Mouse (Mus musculus) intestine, embryonic 14.5 days (tissue): ENCODE measurements at regions not wholly inside any gene's neighbourhood (a gene's known extent, or its start where the extent isn't known, plus 50 kb on each side); places are given as distances from the start of the nearest gene placed in this dataset.

ENCODE experiments used
- ATAC-seq: fragments of 200-750 bp; cut with Nextera tagmentation; replicated peaks from 2 replicates; pipeline ENCODE4 v1.8.0; 2017; ENCODE audit warnings: low read depth, moderate number of reproducible peaks, moderate TSS enrichment, moderate library complexity; ENCODE audit not compliant: low FRiP score, low TSS enrichment
- DNase-seq: peaks from one replicate; pipeline ENCODE4 v3.0.0-alpha.2; 2018; ENCODE audit warnings: low spot score
- H3K27ac ChIP-seq: fragments of 300-500 bp; sonication (generic); 2 replicates; pipeline ENCODE4 v1.5.1; 2014; ENCODE audit warnings: low read depth, mild to moderate bottlenecking, control low read depth
- H3K27me3 ChIP-seq: fragments of 300-500 bp; sonication (generic); replicated peaks from 2 replicates; pipeline ENCODE4 v1.6.1; 2014; ENCODE audit warnings: low read length, control low read depth; ENCODE audit not compliant: control insufficient read depth, insufficient read depth
- H3K36me3 ChIP-seq: fragments of 300-500 bp; sonication (generic); 2 replicates; pipeline ENCODE4 v1.6.1; 2014; ENCODE audit warnings: low read length, control low read depth; ENCODE audit not compliant: control insufficient read depth, insufficient read depth
- H3K4me1 ChIP-seq: fragments of 300-500 bp; sonication (generic); replicated peaks from 2 replicates; pipeline ENCODE4 v1.6.1; 2014; ENCODE audit warnings: low read length, control low read depth, mixed read lengths; ENCODE audit not compliant: control insufficient read depth, insufficient read depth
- H3K4me2 ChIP-seq: fragments of 300-500 bp; sonication (generic); 2 replicates; pipeline ENCODE4 v1.6.1; 2014; ENCODE audit warnings: low read length
- H3K4me3 ChIP-seq: fragments of 300-500 bp; sonication (generic); 2 replicates; pipeline ENCODE4 v1.5.1; 2014; ENCODE audit warnings: low read depth, low read length, control low read depth, mixed read lengths
- H3K9ac ChIP-seq: fragments of 300-500 bp; sonication (generic); 2 replicates; pipeline ENCODE4 v1.6.1; 2014; ENCODE audit warnings: mild to moderate bottlenecking, low read length
- H3K9me3 ChIP-seq: fragments of 300-500 bp; sonication (generic); 2 replicates; pipeline ENCODE4 v1.6.1; 2016; ENCODE audit warnings: low read length, control low read depth; ENCODE audit not compliant: control insufficient read depth
- WGBS: fragments of 180-500 bp; shearing (Covaris S2); extraction: QIAGEN DNeasy Blood & Tissue Kit; methylation state at CpG from one replicate; pipeline ENCODE4 v1.1.7; 2014; 5-methylcytosine and 5-hydroxymethylcytosine counted together

- Histone ChIP-seq H3K9ac (no peak overlapping the region), H3K4me3 (no peak overlapping the region), H3K27me3 (no peaks in the 10 kb centered on the region), H3K27ac (no peak overlapping the region), H3K36me3 (no peaks in the 10 kb centered on the region), H3K4me2 (no peak overlapping the region), H3K4me1 (peaks cover 4% of the 10 kb centered on the region; the same call in 1 of the 2 replicates), H3K9me3 (no peaks in the 10 kb centered on the region)
- DNase-seq (no peak), ATAC-seq (no peak)
- WGBS: 45% methylated on average over 10 of the region's 10 CpGs
Observed at GRCm38 (mm10) chr11:18712642-18713053, 306.1 kb downstream of the Meis1 start.

GRCm38 (mm10) chr11:18709628-18710027 lies 309.2 kb downstream of the Meis1 start:
- no peak overlapping the region for H3K4me2 ChIP-seq
- 0 out of 2 replicates have a peak, but pooled peaks cover 4% of the 10 kb centered on the region for H3K4me1 ChIP-seq
- H3K4me3 ChIP-seq: no peak overlapping the region
- no peaks in the 10 kb centered on the region for H3K36me3 ChIP-seq
- no peaks in the 10 kb centered on the region for H3K9me3 ChIP-seq
- ATAC-seq (no peak), DNase-seq (no peak)
- WGBS: 84% methylated on average over 3 of the region's 3 CpGs
- no peak overlapping the region for H3K9ac ChIP-seq
- no peak overlapping the region for H3K27ac ChIP-seq
- no peaks in the 10 kb centered on the region for H3K27me3 ChIP-seq

DNA sequence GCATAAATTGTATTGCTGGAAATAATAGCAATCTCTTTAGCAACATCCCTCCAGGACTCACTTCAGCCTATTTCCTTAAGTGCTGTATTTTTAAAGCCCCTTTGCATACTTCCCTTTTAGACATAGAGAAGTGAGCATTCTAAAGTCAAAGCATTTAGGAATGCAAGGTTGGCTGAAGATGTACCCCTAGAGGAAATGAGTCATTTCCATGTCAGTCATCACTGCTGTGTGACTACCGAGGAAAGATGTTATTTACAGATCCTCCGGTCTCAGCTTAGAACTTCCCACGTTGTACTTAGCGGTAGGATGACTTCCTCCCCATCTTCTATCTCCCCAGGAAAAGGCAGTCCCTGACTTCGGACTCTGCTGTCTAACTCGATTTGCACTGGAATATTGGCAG lies 337.2 kb downstream of the Meis1 start:
- ATAC-seq (no peak), DNase-seq (no peak)
- WGBS: 73% methylated on average over 6 of the region's 6 CpGs
- Histone ChIP-seq H3K9me3 (no peaks in the 10 kb centered on the region), H3K36me3 (no peaks in the 10 kb centered on the region), H3K4me2 (no peak overlapping the region), H3K4me1 (no peaks in the 10 kb centered on the region), H3K4me3 (no peak overlapping the region), H3K27me3 (no peaks in the 10 kb centered on the region), H3K27ac (no peak overlapping the region), H3K9ac (no peak overlapping the region)

DNA sequence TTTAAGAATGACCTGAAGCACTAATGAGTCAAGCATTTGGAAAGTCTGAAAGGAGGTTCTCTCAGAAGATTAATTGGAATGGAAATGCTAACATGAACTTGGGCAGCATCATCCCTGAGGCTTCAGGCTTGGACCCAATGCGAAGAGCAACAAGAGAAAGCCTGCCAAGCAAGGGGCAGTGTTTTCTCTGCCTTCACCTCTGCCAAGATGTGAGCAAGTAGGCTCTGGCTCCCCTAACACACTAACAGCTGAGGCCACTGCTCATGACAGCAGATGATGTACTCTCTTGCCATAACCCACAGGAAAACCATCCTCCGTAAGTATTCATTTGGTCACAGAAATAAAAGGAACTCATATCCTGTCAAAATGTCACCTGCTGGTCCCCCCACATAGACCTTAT lies 341.9 kb downstream of the Meis1 start:
- ATAC-seq: no peak
- H3K27me3 ChIP-seq: no peaks in the 10 kb centered on the region
- H3K9me3 ChIP-seq: 0 out of 2 replicates have a peak, but pooled peaks cover 3% of the 10 kb centered on the region
- H3K36me3 ChIP-seq: no peaks in the 10 kb centered on the region
- no peak overlapping the region for H3K9ac ChIP-seq
- H3K4me3 ChIP-seq: no peak overlapping the region
- H3K4me1 ChIP-seq: no peaks in the 10 kb centered on the region
- no peak overlapping the region for H3K27ac ChIP-seq
- WGBS: 94% methylated on average over 2 of the region's 2 CpGs
- DNase-seq: no peak
- no peak overlapping the region for H3K4me2 ChIP-seq

- no peaks in the 10 kb centered on the region for H3K27me3 ChIP-seq
- H3K27ac ChIP-seq: peak overlapping the region; percentile 43; the same call in 1 of the 2 replicates
- no peak for DNase-seq
- WGBS: 87% methylated on average over 2 of the region's 2 CpGs
- H3K36me3 ChIP-seq: no peaks in the 10 kb centered on the region
- H3K9me3 ChIP-seq: 0 out of 2 replicates have a peak, but pooled peaks cover 3% of the 10 kb centered on the region
- H3K4me3 ChIP-seq: no peak overlapping the region
- H3K4me1 ChIP-seq: no peaks in the 10 kb centered on the region; the same call in 1 of the 2 replicates
- no peak overlapping the region for H3K4me2 ChIP-seq
- H3K9ac ChIP-seq: no peak overlapping the region
- ATAC-seq: no peak
Observed at GRCm38 (mm10) chr11:18670967-18671366, 347.8 kb downstream of the Meis1 start.

GRCm38 (mm10) chr11:18669322-18669721 lies 349.5 kb downstream of the Meis1 start:
- DNase-seq (no peak), ATAC-seq (no peak)
- H3K4me3 ChIP-seq: no peak overlapping the region
- H3K9ac ChIP-seq: no peak overlapping the region
- 0 out of 2 replicates have a peak, but pooled peaks cover 3% of the 10 kb centered on the region for H3K9me3 ChIP-seq
- 81% methylated on average over 2 of the region's 2 CpGs for WGBS
- no peaks in the 10 kb centered on the region for H3K36me3 ChIP-seq
- no peaks in the 10 kb centered on the region for H3K27me3 ChIP-seq
- no peak overlapping the region for H3K27ac ChIP-seq
- H3K4me2 ChIP-seq: no peak overlapping the region
- no peaks in the 10 kb centered on the region; the same call in 1 of the 2 replicates for H3K4me1 ChIP-seq

DNA sequence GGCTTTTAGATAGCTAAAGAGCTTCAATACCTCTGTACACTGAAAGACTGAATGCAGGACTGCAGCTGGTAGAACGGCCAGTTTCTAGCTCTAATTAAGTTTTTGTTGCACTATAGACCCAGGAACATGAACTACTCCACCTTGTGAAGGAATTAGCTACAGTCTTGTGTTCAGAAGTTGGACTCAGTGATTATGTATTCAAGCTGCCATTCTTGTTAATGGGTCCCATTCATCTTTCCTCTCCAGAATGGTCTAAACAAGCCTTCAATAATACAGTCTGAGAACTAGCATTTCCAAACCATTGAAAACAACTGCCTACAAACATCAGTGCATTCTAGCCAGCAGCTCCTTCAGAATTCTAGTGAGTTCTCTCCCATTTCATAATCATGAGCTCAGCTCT lies 362.4 kb downstream of the Meis1 start:
- H3K9me3 ChIP-seq: no peaks in the 10 kb centered on the region
- H3K9ac ChIP-seq: no peak overlapping the region
- no peak overlapping the region for H3K4me2 ChIP-seq
- no peaks in the 10 kb centered on the region for H3K4me1 ChIP-seq
- DNase-seq: no peak
- no peaks in the 10 kb centered on the region for H3K36me3 ChIP-seq
- no peak overlapping the region for H3K27ac ChIP-seq
- no peak for ATAC-seq
- no peaks in the 10 kb centered on the region for H3K27me3 ChIP-seq
- 79% methylated on average over 1 of the region's 1 CpGs for WGBS
- H3K4me3 ChIP-seq: no peak overlapping the region

GRCm38 (mm10) chr11:18631975-18632773 lies 386.6 kb downstream of the Meis1 start:
- no peak overlapping the region for H3K4me2 ChIP-seq
- DNase-seq: no peak
- no peaks in the 10 kb centered on the region for H3K36me3 ChIP-seq
- H3K9ac ChIP-seq: no peak overlapping the region
- H3K4me3 ChIP-seq: no peak overlapping the region
- no peak for ATAC-seq
- no peak overlapping the region for H3K27ac ChIP-seq
- H3K27me3 ChIP-seq: no peaks in the 10 kb centered on the region
- no peaks in the 10 kb centered on the region for H3K4me1 ChIP-seq
- 78% methylated on average over 5 of the region's 5 CpGs for WGBS
- H3K9me3 ChIP-seq: no peaks in the 10 kb centered on the region

DNA sequence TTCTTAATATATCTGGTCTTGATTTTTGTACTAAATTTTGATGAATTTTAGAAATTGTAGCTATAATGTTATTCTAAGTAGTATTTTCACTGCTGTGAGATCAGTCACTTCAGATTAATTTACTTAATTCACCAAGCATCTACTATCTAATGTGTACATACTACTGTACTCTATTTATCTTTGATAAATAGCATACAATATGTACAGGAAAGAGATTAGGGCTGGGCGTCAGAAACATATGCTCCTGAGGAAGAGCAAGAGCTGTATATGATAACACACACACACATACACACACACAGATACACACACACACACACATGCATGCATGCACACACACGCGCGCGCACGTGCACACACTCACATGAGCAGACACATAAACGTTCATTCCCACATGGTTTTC lies 387.2 kb downstream of the Meis1 start:
- Histone ChIP-seq H3K4me3 (no peak overlapping the region), H3K4me2 (no peak overlapping the region), H3K36me3 (no peaks in the 10 kb centered on the region), H3K27me3 (no peaks in the 10 kb centered on the region), H3K27ac (no peak overlapping the region), H3K4me1 (no peaks in the 10 kb centered on the region), H3K9me3 (no peaks in the 10 kb centered on the region), H3K9ac (no peak overlapping the region)
- ATAC-seq (no peak), DNase-seq (no peak)
- WGBS: 91% methylated on average over 7 of the region's 7 CpGs
